Mouse (Mus musculus): ENCODE results near the gene Zzz3. TPM values are rescaled to one million over a fixed set of nuclear protein-coding genes. Genes with fewer than 3 reads are reported as not detected.

The Zzz3 gene
- total RNA-seq (2022): 10 to 100 TPM; 45.9 to 51.5 (median 47.7) TPM

DNA sequence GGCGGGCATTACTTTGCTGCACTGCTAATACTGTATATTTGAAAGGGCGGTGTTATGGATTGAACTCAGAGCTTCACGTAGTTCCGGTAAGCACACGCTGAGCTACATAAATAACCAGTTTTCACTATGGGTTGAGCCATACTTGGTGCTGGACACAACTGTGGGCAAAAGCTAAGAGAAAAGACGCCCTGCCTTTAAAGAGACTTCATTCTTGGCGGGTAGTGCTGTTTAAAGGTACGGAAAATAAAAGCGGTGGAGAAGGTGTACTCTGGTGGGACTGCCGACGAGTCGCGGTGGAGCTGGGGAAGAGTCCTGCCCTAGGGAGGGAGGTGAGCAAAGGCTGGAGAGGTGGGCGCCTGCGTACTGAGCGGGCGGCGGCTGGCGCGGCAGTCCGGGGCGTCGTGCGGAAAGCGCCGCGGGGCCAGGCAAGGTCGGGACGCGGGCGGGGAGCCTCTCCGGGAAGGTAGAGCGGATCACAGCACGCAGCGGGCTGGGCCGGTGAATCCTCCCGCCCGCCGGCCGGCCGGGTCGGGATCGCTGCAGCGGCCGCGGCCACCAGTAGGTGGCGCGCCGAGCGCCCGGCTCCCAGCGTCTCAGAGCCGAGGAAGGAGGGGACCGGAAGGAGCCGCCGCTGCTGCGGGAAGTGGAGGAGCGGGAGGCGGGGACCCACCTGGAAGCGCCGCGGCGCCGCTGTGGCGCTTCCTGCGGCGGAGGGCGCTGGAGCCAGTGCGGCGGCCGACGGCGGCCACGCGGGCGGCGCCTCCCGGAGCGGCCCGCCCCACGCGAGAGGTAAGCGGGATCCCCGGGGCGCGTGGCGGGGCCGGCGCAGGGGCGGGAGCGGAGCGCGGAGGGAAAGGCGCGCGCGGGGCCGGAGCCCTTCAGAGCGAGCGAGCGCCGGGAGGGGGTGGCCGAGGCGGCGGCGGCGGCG lies at the start of gene Zzz3:
TSS of gene Zzz3 (plus strand) at position 124 of the 928 bp plus-strand sequence.
- DNase-seq (ENCODE audit: low spot score in 2 of 2): peak; percentile 82 to 85

- peak; percentile 87 to 90 for DNase-seq (ENCODE audit: low spot score in 2 of 2)
Measured at GRCm38 (mm10) chr3:152345732-152346632, 49.3 kb upstream of the Zzz3 start, which contains the start of gene Usp33. TSS of gene Usp33 (plus strand) at chr3:152346478.

DNA sequence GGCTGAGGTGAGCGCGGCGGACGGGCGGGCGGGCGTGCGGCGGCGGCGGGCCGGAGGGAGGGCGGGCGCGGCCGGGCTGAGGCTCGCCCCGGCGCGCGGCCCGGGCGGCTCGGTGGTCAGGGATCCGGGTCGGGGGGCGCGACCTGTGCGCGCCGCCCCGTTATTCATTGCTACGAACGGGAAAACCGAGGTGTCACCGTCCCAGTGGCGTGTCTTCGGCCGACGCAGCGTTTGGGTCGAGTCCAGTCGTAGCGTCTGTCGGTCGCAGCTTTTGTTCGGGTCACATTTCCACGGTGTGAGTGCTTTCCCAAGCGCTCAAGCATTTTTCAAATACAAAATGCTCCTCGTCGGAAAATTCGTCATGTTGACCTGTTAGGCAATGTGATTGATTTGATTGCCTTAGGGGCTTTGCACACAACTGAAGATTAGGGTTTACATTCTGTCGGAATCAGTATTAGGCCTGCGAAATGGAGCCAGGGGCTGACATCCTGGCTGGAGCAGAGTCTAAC lies 48.6 kb upstream of the Zzz3 start:
- DNase-seq (ENCODE audit: low spot score in 2 of 2): peak in 1 of 2 experiments; percentile 25

GRCm38 (mm10) chr3:152347227-152347626 lies 48.0 kb upstream of the Zzz3 start:
- no peak for DNase-seq (ENCODE audit: low spot score in 2 of 2)

GRCm38 (mm10) chr3:152348011-152348830 lies 47.1 kb upstream of the Zzz3 start:
- no peak for DNase-seq (ENCODE audit: low spot score in 2 of 2)

GRCm38 (mm10) chr3:152350431-152350830 lies 44.8 kb upstream of the Zzz3 start:
- DNase-seq (ENCODE audit: low spot score in 2 of 2): no peak

GRCm38 (mm10) chr3:152350966-152351365 lies 44.3 kb upstream of the Zzz3 start:
- DNase-seq (ENCODE audit: low spot score in 2 of 2): no peak

DNA sequence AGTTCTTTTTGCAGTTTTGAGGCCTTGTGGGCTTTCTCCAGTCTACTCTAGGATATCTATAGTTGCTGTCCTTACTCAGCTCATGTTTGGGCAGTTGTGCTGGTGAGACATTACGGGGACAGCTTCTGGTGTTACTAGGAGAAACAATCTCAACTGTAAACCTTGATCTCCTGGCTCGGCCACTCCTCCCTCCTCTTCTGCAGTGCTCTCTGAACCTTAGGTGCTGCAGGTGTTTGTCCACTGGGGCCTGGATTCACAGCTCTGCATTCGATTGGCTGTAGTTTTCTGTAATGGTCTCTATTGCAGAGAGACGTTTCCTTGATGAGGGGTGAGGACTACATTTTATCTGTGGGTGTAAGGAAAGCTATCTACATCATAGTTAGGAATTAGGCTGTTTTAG lies 43.0 kb upstream of the Zzz3 start:
- DNase-seq (ENCODE audit: low spot score in 2 of 2): no peak

DNA sequence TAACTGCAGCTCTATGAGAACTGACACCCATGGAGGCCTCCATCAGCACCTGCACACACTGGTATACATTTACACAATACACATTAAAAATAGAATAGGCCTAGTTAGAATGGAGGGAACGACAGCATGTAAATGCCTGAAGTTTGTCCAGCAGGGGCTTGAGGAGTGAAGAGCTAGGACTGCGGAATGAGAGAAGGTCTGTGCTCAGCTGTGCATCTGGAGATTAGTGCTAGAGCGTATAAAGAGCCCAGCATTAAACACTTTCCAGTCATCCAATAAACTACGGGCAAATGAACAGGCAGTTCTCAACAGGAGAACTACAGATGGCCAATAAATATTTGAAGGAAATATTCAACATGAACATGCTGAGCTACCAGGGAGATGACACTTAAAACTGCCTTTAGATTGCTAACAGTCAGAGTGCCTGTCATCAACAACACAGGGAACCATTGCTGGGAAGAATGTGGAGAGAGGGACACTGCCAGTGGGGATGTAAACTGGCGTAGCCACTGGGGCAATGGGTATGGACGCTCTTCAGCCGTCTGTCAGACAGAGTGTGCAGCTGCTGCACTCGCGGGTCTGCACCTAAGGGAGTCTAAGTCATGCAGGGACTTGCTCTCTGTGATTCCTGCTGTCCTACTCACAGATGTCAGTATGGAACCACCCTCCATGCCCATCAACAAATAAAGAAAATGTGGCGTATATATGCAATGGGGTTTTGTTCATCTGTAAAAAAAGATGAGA lies 41.7 kb upstream of the Zzz3 start:
- DNase-seq (ENCODE audit: low spot score in 2 of 2): no peak

GRCm38 (mm10) chr3:152355361-152355760 lies 39.9 kb upstream of the Zzz3 start:
- DNase-seq (ENCODE audit: low spot score in 2 of 2): no peak

GRCm38 (mm10) chr3:152356751-152357150 lies 38.5 kb upstream of the Zzz3 start:
- DNase-seq (ENCODE audit: low spot score in 2 of 2): no peak

GRCm38 (mm10) chr3:152359151-152359550 lies 36.1 kb upstream of the Zzz3 start:
- DNase-seq (ENCODE audit: low spot score in 2 of 2): no peak

DNA sequence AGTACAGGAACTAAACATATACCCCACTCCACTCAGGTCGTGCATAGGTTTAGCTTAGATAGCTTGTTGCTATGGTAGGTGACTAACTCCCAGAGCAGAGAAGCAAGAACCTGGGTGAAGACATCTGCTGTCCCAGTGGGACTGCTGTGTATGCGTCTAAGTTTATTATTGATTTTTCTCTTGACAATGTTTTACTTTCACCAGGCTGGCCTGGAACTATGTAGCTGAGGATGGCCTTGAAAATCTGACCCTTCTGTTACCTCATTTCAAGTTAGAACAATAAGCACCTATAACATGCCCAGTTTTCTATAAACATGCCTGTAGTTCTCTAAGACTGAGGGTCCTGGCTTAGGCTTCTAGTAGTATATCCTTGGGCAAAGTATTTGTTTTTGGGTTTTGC lies 31.1 kb upstream of the Zzz3 start:
- DNase-seq (ENCODE audit: low spot score in 2 of 2): no peak

GRCm38 (mm10) chr3:152376063-152376462 lies 19.2 kb upstream of the Zzz3 start:
- DNase-seq (ENCODE audit: low spot score in 2 of 2): no peak

GRCm38 (mm10) chr3:152384106-152384505 lies 11.2 kb upstream of the Zzz3 start:
- DNase-seq (ENCODE audit: low spot score in 2 of 2): no peak

GRCm38 (mm10) chr3:152396278-152396987 lies 1.2 kb downstream of the Zzz3 start:
- DNase-seq (ENCODE audit: low spot score in 2 of 2): peak; percentile 95 to 98

DNA sequence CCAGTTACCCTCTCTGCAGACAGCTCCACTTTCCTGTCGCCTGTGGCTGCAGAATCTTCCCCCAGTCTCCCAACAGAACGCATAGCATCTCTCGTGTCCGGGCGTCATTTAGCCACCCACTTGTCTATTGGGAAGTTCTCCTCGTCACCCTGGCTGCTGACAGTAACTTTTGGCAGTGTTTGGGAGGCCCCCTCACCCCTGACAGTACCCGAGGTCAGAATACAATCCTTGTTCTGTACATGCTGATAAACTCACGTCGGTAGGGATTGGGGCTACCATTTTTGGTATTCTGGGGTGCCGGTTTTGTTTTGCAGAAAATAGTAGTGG lies 1.7 kb downstream of the Zzz3 start:
- peak; percentile 25 to 28 for DNase-seq (ENCODE audit: low spot score in 2 of 2)

GRCm38 (mm10) chr3:152397335-152397940 lies 2.2 kb downstream of the Zzz3 start:
- DNase-seq (ENCODE audit: low spot score in 2 of 2): no peak

DNA sequence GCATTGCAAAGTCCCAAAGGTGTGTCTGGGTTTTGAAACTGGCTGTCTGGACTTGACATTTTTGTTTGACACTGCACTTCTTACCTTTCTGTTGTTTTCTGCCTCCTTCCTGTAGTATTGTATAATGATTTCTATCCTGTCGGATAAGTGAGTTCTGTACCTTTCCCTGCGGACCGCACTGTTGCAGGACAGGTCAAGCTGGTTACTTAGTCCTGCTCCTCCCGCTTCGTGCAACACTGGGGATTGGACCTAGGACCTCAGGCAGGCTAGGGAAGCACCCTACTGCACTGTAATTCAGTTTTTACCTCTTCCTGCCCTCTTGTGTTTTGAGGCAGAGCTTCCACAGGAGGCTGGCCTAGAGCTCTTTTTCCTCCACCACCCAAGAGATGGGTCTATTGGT lies 5.2 kb downstream of the Zzz3 start:
- DNase-seq (ENCODE audit: low spot score in 2 of 2): no peak
